Mouse (Mus musculus): ENCODE results near the gene Pi4kb.
"Not testable (repeated sequence)": the region's sequence is repeated elsewhere in the genome, so short reads cannot be mapped to it uniquely, and the experiment has no call there.

DNA sequence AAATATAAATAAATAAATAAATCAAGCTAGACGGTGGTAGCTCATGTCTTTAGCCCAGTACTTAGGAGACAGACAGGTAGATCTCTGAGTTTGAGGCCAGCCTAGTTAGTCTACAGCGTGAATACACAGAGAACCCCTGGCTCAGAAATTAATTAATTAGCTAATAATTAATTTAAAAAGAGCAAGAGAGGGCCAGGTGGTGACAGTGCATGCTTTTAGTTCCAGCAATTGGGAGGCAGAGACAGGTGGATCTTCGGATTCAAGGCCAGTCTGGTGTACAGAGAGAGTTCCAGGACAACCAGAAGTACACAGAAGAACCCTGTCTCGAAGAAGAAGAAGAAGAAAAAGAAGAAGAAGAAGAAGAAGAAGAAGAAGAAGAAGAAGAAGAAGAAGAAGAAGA, 45.6 kb upstream of the Pi4kb start:
- TF ChIP-seq GATA1, TAL1 (IDR thresholded peaks at IDR 0.05; ENCODE audit: low read length): not testable (repeated sequence)

All from erythroblast, embryonic 14.5 days (primary cell).